Mouse (Mus musculus) heart, postnatal 36 days (tissue): ENCODE data around the gene Incenp. TPM values are rescaled to one million over a fixed set of nuclear protein-coding genes. Genes with fewer than 3 reads are reported as not detected.
A peak's percentile ranks its signal among the peaks of the same experiment; 100 is the strongest.
"Not testable (repeated sequence)": the region's sequence is repeated elsewhere in the genome, so short reads cannot be mapped to it uniquely, and the experiment has no call there.

Source experiments
- DNase-seq, 2 experiments: peaks; one replicate each; pipeline ENCODE4 v3.0.0; 2021 to 2022
- intact Hi-C: fragments of 180-260 bp; cut with DNase I; formaldehyde crosslinking; loops from one replicate; pipeline ENCODE4 v1.15.1; 2025
- total RNA-seq, 2 experiments: library from RNA; stranded (reverse); gene quantifications; 2 replicates each; pipeline ENCODE4 v1.2.3; 2021

Incenp gene
- total RNA-seq = 1 to 10 TPM; 6.6 TPM

DNA sequence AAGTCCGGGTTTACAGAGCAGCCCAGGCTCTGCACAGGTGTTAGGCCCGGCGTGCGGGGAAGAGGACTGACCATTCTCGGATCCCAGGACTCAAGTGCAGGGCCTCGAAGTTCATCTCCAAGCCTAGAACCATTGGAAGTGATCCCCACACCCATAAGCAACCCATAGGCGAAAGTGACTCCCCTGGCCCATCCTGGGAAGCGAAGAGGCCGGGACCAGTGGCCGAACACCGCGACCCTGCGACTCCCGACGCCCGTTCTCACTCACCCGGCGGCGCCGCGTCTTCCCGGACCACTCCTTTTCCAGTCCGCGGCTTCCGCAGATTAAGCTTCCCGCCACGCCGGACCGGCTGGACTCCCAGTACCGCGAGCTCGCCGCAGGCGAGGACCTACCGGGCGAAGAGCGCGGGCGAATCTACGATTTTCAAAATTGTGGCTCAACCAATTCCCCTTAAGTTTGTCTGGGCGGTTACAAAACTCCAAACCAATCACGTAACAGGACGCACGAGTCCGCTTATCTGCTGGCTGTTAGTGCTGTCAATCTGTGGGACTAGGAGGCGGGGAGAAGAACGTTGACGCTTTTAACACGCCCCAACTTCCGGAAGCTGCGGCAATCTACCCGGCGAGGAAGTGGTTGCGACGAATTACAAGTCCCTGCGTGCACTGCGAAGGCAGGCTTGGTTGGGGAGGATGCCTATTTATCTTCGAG, at the start of gene Incenp:
Gene Incenp (minus strand): TSS at position 480 of the 708 bp plus-strand sequence.
- intact Hi-C loops = loop anchor here (10.0 kb wide), 1 partner anchor 674 kb away; no protein-coding TSS in a partner anchor
- DNase-seq = peak; percentile 88 to 89

DNA sequence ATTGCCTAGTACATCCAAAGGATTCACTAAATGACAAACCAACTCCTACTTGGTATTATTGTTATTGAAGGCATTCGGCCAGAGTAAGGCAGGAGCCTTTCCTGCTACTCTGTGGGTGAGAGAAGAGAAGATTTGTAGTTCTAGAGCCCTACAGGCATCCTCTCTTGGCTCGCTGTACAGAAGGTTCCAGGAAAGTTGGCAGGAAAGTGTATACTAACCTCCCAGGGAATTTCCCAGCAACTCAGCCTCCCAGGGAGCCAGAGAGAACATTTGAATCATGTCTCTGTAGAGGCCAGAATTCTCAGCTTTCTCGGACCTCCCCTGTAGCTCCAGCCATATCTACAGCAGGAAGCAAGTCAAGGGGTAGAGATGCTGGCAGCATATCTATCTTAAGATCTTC, 47.6 kb upstream of the Incenp start:
- intact Hi-C loops = no loop called here
- DNase-seq = no peak

DNA sequence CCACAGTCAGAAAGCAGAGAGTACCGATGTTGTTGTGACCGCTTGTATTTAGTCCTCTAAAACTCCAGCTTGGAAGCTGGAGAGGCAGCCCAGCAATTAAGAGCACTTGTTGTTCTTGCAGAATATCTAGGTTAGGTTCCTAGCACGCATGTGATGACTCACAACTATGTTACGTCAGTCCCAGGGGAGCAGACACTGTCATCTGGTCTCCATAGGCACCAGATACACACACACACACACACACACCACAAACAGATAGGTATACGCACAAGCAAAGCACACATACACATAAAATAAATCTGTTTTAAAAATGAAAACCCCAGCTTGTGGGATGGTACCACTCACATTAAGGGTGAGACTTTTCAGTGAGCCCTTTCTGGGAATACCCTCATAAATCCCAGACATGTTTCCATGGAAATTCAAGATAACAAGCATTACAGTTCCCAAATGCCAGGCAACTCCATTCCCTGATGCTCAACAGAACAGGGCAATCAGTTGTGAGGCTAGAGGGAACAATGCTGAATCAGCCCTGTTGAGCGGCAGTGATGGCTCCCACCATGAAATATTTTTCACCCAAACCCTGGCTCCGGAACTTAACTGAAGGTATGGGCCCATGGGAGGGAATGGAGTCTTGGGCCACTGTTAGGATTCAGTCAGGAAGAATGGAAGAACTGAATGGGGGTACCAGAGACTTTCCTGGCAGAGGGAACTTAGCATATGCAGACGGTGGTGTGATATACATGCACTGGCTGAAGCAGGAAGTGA, 46.6 kb upstream of the Incenp start:
- peak; percentile 42 to 51 for DNase-seq
- intact Hi-C loops = no loop called here

DNA sequence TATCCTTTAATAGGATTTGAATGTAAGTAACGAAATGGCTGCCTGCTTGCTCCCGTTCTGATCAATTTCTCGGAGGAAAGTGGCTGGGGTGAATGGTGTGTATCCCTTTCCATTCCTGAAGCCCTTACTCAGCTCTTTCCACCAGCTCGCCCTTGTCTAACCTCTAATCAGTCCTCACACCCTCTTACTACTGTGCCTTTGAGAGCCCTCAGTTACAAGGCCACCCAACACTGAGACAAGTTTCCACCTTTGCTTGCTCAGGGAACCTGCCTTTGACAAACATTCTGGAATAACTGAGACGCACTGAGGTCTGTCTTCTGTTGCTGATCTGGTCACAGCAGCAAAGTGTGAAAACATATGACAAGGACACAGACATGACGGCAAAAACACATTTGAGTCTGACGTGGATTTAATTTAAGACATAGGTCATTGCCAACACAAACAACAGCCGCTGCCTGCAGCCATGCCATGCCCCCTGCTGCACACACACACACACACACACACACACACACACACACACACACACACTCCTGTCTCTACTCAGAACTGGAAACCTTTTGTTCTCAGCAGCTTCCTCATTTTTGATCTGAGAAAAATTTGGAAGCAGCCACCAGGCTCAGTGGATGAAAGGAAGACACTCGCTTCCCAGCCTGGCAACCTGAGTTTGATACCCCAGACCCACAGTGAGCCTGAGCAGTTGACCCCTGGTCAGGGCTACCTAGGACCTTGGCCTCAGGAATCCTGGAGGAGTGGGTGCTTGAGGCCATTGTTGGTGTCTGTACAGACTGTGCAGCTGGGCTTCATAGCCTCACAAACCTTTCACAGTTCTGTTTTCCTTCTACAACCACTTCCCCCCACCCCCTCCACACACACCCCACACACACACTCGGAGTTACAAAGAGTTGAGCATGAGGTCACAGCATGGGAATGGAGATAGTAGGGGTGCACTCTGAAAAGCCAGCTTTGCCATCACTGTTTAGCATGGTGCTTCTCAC, 43.5 kb upstream of the Incenp start:
- intact Hi-C loops = no loop called here
- peak in 1 of 2 experiments; percentile 44 for DNase-seq

DNA sequence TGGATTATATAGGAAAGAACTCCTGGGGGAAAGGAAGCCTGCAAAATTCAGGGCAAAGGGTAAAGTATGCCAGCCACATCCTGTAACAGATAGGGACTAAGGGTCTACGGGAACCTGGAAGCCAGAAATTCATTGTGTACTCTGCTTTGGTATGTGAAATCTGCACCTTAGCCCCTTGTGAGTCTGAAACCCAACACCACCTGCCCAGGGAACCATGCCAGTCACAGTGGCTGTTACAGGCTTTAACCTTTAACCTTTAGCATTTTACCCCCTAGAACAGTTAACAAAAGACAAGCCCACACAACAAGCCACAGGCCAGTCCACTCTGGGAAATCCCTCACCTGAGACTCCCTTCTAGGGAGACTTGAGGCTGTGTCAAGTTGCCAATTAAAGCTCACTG, 42.5 kb upstream of the Incenp start:
- intact Hi-C loops = no loop called here
- DNase-seq = no peak

DNA sequence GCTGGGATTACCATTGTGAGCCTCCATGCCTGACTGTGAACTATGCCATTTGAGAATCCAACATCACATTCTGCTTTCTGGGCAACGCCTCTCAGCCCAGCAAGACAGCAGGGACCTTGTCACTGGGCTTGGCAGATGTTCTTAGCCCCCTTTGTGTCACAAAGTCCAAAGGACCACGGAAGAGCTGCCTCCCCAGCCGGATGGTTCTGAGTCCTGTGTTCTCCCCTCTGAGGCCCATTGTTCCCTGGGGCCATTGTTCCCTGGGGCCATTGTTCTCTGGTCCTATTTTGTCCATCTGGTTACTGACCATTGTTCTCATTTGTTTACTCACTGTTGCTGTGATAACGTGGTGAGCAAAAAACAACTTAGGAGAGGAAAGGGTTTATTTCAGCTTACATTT, 41.6 kb upstream of the Incenp start:
- intact Hi-C loops = no loop called here
- DNase-seq = no peak

DNA sequence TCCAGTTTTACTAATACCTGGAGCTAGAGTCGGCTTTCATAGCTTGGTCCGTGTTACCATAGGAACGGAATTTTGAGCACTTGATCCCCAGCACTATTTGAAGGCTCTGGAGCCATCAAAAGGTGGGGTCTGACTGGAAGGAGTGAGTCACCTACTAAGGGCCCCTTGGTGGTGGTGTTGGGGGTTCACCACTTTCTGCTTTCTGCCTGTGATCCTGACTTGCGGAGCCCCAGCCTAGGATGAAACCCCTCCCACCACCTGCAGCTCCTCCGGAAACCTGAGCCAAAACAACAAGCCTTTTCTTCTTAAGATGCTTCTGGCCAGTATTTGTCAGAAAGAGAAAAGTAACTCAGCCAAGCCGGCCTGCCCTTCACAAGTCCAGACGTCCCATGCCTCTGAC, 40.5 kb upstream of the Incenp start:
- intact Hi-C loops = no loop called here
- DNase-seq = no peak

DNA sequence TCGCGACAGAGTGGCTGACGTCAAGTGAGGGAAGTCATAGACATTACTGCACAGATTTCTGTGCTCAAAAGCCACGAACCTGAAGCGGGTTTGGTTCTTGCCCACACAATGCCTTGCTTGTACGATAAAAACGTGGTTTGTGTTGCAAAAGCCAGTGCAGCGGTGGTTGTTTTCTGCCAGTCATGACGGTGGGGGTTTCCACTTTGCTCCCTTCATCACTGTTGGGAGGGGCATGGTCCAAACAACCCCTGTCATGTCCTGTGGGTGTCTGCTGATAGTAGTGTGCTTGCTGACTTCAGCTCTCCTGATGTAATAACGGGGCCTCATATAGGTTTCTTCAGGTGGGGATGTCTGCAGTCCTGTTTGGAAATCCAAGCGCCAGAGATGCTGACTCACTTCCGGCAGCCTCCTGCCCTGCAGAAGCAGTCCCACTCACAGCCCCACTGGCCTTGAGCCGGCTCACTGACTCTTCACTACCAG, 39.5 kb upstream of the Incenp start:
- peak; percentile 49 to 50 for DNase-seq
- intact Hi-C loops = no loop called here

DNA sequence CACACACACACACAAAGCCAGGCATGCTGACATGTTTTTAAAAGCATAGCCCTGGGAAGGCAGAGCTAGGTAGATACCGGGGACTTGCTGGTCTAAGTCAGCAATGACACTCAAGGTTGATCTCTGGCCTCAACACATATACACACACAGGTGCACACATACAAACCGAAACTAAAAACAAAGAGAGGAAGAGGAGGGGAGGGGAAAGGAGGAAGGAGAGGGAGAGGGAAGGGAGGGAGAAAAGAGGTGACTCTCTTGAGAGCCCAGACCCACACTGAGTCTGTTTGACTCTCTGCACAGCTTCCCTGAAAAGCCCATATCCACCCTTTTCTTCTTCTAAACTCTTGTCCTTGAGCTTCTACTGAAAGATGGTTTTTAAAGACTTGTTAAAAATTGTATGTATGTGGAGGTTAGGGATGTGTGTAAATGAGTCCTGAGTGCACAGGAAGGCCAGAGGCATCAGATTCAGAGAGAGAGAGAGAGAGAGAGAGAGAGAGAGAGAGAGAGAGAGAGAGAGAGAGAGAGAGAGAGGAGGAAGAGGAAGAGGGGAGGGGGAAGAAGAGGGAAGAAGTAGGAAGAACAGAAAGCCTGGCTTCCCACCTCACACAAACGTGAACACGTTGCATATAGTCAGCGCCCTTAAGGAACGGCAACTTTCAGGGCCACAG, 38.9 kb upstream of the Incenp start:
- no peak for DNase-seq
- intact Hi-C loops = no loop called here

DNA sequence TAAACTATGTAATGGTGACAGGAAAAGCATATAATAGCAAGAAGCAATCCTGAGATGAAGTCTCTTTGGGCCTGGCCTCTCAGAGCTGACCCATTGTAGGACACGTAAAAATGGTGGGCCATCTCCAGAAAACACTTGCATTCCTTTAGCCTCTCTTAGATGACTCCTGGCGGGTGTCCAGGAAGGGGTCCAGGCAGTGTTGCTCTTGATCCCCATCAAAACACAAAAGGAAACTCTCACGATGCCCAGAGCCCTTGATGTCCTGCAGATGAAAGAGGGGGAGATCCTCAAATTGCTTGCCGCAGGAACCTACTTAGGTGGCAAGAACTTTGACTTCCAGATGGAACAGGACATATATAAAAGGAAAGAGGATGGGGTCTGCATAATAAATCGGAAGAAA, 38.1 kb upstream of the Incenp start:
- intact Hi-C loops = no loop called here
- DNase-seq = no peak

DNA sequence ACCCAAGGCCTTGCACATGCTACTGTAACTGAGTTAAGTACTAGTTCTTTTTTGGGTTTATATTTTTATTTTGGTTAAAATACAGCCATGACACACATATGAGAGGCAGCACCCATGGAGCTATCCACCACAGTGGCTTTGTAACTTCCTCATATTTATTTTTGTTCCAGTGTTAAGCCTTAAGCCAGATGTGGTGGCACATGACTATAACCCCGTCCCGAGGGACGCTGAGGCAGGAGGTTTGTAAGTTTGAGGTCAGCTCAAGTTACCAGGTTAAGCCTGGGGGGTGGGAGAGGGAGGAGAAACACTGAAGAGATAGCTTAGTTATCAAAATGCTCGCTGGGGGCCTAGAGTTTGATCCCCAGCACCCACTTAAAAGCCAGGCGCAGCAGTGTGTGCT, 37.2 kb upstream of the Incenp start:
- DNase-seq = no peak
- intact Hi-C loops = no loop called here

DNA sequence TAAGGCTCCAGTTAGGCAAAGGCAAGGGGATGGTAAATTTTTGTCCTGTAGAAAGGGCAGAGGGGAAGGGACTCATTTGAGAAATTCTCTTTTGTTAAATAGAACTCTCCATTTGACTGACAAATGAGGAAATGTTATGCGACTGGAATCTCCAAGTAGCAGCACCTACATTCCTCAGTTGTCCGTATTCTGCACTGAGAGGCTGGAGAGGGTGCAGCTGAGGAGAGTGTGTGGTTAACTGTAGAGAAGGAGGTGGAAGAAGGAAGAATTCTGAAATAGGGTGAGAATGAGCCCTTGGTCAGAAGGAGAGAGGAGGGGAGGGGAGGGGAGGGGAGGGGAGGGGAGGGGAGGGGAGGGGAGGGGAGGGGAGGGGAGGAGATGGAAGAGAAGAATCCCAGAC, 34.6 kb upstream of the Incenp start:
- no peak for DNase-seq
- intact Hi-C loops = no loop called here

DNA sequence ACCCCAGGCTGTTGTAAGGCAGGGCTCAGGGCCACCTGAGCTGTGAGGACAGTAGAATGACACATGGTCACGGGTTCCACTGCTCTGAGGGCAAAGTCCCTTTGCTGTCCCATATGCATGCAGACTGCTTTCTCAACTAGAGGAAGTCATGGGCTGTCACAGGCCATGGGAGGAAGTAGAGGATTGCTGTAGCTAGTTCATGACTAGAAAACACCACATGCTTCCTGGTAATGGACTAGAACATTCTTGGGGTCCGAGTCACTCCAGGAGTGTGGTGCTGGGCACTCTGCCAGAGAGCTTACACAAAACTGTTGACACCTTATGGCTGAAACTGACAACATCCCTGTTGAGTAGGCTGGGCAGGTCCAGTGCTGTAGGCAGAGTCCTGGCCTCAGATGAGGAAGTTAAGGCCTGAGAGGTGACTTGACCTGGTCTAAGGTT, 31.8 kb upstream of the Incenp start:
- DNase-seq, intact Hi-C loops: not testable (repeated sequence)

DNA sequence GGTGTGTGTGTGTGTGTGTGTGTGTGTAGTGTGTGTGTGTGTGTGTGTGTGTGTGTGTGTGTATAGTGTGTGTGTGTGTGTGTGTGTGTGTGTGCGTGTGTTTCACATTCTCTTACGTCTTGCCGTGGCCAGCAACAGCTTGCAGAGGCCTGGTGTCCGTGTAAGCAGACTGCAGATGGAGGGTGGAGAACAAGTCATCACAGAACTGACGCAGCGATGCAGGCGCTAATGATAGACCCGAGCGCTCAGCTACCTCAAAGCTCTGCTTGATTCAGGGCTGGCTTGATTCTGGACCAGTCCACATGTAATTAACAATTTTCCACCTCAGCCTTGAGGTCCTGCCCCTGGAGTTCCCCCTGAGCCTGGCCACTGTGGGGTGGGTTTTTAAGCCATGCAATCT, 28.7 kb upstream of the Incenp start:
- intact Hi-C loops = no loop called here
- no peak for DNase-seq

DNA sequence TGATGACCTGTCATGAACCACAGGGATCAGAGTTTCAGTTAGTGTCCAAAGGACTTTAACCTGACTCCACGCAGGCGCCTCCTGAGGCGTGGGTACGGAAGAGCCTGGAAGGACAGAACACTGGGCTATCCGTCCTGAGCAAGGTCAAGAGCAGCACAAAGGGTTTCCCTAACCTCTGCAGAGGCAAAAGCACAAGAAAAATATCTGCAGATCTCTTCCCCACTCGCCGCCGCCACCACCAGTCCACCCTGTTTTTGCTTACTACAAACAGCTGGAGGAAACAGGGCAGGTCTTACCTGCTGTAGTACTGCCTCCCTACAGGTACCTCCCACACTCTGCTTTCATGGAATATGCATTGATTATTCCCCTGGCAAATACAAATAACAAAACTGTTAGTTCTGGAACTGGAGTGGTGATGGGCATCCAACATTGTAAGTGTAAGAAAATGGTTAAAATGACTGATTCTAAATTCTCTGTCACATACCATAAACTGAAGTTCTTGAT, 25.5 kb upstream of the Incenp start:
- DNase-seq = no peak
- intact Hi-C loops = no loop called here

DNA sequence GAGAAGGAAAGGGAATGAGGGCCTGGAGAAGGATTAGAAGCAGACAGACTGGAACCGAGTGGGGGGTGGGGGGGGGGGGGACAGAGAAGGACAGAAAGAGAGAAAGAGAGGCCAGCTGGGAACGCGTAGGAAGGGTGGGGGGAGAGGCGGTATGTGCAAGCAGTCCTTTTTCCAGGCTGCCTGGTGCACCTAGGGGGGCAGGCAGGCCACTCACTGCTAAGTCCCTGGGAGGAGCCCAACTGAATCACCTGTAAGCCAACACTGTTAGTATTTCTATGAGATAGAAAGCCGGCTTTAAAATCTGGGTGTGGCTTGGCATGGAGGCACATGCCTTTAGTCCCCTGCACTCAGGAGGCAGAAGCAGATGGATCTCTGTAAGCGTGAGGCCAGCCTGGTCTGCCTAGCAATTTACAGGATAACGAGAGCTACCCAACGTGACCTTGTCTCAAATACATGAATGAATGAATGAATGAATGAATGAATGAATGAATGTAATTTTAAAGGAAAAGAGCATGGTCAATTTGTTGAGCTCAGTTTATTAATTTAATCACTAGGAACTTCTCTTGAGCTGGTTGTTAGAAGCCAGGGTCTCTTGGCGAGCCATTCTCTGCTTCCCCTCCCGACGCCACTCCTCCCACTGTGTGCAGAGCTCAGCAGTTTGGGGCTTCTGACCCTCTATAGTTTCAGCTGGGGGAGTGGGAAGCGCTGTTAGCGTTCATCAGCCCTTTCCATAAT, 24.9 kb upstream of the Incenp start:
- no peak for DNase-seq
- intact Hi-C loops = no loop called here

DNA sequence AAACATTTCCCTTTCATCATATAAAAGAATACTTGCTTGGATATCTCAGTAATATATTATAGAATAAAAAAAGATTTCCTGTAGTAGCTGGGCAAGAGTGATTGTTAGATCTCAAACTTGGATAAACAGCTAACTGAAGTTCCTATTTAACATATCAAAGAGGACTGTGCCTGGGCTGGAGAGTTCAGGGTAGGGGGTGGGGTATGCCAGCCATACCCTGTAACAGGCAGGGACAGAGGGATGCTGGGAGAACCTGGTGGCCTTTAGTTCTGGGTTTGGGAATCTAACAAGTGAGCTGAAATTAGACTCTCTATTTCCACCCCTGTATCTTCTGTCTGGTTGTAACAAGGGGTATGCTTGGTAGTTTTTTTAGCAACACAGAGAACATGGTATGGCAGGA, 23.7 kb upstream of the Incenp start:
- intact Hi-C loops = no loop called here
- DNase-seq = no peak

DNA sequence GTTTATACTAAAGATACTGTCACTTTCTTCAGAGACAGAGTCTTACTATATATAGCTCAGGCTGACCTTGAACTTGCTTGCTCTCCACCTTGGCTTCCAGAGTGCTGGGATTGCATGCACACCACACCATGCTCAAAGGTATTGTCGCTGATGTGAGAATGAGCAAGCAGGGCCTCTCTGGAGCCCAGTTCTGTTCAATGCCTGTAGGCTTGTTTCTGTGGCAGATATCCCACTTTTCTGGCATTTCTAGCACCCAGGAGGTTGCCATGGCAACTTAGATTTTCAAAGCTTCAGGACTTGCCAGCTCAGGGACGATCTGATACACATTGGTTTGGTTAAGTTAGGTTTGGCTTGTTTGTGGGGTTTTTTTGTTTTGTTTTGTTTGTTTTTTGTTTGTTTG, 22.9 kb upstream of the Incenp start:
- DNase-seq = no peak
- intact Hi-C loops = no loop called here
